19 mouse cellular contexts compared by ENCODE assay signal in genomic region chr10:44388706-44389233, GRCm38 (mm10).
"Had no signal": no experiment of that assay in that cellular context is flagged by ENCODE, and none has a peak within 500 bp of the region (broad histone marks: within the 10 kb centered on the region; RNA-seq: fewer than 3 reads in every experiment).

No protein-coding gene starts in this region.

- H3K36me3 ChIP-seq: kidney, embryonic 15.5 days; limb, embryonic 12.5 days; limb, embryonic 15.5 days; neural tube, embryonic 13.5 days; stomach, embryonic 15.5 days had no signal

- H3K27me3 ChIP-seq: kidney, embryonic 15.5 days; limb, embryonic 12.5 days; limb, embryonic 15.5 days; neural tube, embryonic 13.5 days; stomach, embryonic 15.5 days had no signal

- H3K9ac ChIP-seq: kidney, embryonic 15.5 days; limb, embryonic 12.5 days; limb, embryonic 15.5 days; liver, embryonic 14.5 days; liver, postnatal 0 days; neural tube, embryonic 13.5 days; stomach, embryonic 15.5 days had no signal

- H3K4me2 ChIP-seq: kidney, embryonic 15.5 days; limb, embryonic 12.5 days; limb, embryonic 15.5 days; liver, embryonic 11.5 days; neural tube, embryonic 13.5 days; stomach, embryonic 15.5 days had no signal

- H3K4me3 ChIP-seq: kidney, embryonic 15.5 days; limb, embryonic 12.5 days; limb, embryonic 15.5 days; myocyte; neural tube, embryonic 13.5 days; stomach, embryonic 15.5 days had no signal

- H3K4me1 ChIP-seq: kidney, embryonic 15.5 days; limb, embryonic 12.5 days; neural tube, embryonic 13.5 days; stomach, embryonic 15.5 days had no signal

- H3K27ac ChIP-seq: kidney, embryonic 15.5 days; limb, embryonic 12.5 days; limb, embryonic 15.5 days; liver, embryonic 14.5 days; macrophage; neural tube, embryonic 13.5 days; stomach, embryonic 15.5 days had no signal

- H3K9me3 ChIP-seq: kidney, embryonic 15.5 days; limb, embryonic 12.5 days; limb, embryonic 15.5 days; neural tube, embryonic 13.5 days; stomach, embryonic 15.5 days had no signal

- ATAC-seq: intestine, postnatal 0 days; liver, postnatal 0 days had no signal

- DNase-seq: kidney, adult 8-10 months; kidney, postnatal 14 days; kidney, postnatal 4 days; left cerebral cortex, postnatal 4 days; liver, postnatal 0 days; retina, postnatal 1 day; right cerebral cortex, postnatal 25 days; spleen, adult 18-20 months; thymus, postnatal 25 days had no signal
